In the genomic region with DNA sequence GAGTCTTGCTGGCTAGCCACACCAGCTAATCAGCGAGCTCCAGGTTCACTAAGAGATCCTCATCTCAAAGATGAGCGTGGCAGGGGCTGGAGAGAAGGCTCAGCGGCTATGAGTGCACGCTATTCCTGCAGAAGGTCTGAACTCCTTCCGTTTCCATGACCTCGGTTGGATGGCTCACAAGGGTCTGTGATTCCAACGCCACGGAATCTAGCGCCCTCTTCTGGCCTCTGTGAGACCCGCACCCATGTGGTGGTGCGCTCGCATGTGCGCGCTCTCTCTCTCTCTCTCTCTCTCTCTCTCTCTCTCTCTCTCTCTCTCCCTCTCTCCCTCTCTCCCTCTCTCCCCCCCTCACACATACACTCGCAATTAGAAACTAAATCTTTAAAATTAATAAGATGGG, we compare ENCODE assay signal across 1 mouse cellular context.
TF ChIP-seq lines count a peak whose summit lies in the region.

No protein-coding gene starts in this region.

TF ChIP-seq in MEL, 35 proteins besides CTCF, POLR2A, EP300 and RAD21 (continued from another document):
- TF ChIP-seq POLR2AphosphoS5 (IDR thresholded peaks at IDR 0.05; ENCODE audit: borderline replicate concordance, low read depth, low read length) = no peak
- no peak for TF ChIP-seq USF2 (IDR thresholded peaks at IDR 0.05; ENCODE audit: borderline replicate concordance in 1 of 2, insufficient read depth in 1 of 2, low read depth in 1 of 2, low read length in 2 of 2)
- TF ChIP-seq RCOR1 (IDR thresholded peaks at IDR 0.05; ENCODE audit: low read depth, low read length) = no peak
- no peak for TF ChIP-seq NELFE (IDR thresholded peaks at IDR 0.05; ENCODE audit: low read depth, low read length)
- TF ChIP-seq ZMIZ1 (IDR thresholded peaks at IDR 0.05; ENCODE audit: low read depth, low read length) = no peak
- TF ChIP-seq MAZ (IDR thresholded peaks at IDR 0.05; ENCODE audit: low read depth, low read length) = no peak
- TF ChIP-seq HCFC1 (IDR thresholded peaks at IDR 0.05; ENCODE audit: low read depth, low read length) = no peak
